Mouse (Mus musculus): ENCODE measurements at regions not wholly inside any gene's neighbourhood (a gene's known extent, or its start where the extent isn't known, plus 50 kb on each side); places are given as distances from the start of the nearest gene placed in this dataset.

DNA sequence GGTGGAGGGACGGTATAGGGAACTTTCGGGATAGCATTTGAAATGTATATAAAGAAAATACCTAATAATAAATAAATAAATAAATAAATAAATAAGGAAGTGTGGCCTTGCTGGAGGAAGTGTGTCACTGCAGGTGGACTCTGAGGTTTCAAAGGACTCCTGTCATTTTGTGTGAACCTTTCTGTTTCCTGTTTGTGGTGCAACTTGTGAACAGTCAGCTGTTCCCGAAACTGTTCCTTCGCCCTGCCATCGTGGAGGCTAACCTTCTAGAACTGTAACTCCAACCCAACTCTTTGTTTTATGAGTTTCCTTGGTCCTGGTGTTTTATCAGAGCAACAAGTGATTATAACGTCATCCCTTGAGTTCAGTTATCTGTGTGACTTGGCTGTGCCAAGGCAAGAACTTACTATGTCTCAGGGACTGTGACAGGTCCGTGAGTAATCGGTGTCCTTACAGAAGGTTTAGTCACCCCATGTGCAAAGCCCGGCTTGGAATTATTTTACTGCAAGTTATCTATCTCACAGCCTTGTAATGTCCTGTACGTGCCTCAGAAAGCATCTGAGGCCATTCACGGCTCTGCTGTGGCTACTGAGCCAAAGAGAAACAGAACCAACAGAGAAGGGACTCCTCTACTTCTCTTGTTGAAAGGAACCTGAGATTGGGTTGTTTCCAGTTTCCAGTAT, 121.0 kb upstream of the L3mbtl4 start:
- TF ChIP-seq CTCF (IDR thresholded peaks at IDR 0.05; ENCODE audit: borderline replicate concordance, insufficient read depth, low read length): no peak
- TF ChIP-seq POLR2A (IDR thresholded peaks at IDR 0.05; ENCODE audit: low read depth, low read length): no peak
